Mouse (Mus musculus) retina, postnatal 7 days (tissue): ENCODE data around the gene Myl3.
A peak's percentile ranks its signal among the peaks of the same experiment; 100 is the strongest.

ENCODE experiments used
- DNase-seq: peaks from one replicate; pipeline ENCODE4 v3.0.0-alpha.2; 2012; ENCODE audit warnings: low read depth, low spot score

Myl3 gene

GRCm38 (mm10) chr9:110729841-110730240, 11.8 kb upstream of the Myl3 start:
- no peak for DNase-seq

- no peak for DNase-seq
These were observed 9.8 kb upstream of the Myl3 start for GRCm38 (mm10) chr9:110731859-110732258.

GRCm38 (mm10) chr9:110732623-110733022, 9.0 kb upstream of the Myl3 start:
- DNase-seq, result peak; percentile 47

DNA sequence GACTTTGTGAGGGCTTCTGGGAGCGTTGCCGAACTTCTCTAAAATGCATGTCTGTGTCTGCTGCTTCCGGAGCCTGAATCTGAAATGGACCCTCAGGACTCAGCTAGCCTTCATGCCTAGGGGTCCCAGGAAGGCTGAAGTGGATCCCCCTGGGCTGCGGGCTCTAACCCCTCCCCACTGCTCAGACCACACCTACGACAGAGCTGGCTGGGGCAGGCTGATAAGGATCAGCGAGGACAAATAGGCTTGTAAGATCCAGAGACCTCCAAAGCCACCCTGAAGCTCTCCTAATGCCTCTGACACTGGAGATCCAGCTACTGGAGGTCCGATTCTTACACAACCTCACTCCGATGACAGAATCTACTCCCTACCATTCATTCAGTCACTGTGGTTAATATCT, 8.6 kb upstream of the Myl3 start:
- no peak for DNase-seq

- DNase-seq, result no peak
These were observed 7.5 kb upstream of the Myl3 start for GRCm38 (mm10) chr9:110734154-110734553.

DNA sequence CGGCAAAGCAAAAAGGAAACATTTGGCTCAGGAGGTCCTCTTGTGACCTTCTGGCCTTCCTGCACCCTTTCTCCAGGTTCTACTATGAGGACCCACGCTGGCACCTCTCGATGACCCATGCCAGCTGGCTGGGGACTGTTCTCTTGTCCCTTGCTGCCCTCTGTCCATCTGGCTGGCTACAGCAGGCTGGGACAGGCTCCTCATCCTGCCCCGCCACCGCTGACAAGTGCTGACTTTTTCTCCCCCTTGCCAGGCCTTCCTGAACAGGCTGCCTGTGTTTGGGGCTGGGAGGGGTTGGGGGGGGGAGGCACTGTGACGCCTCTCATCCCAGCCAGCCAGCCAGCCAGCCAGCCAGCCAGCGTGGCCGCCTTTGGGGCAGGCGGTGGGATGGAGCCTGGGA, 5.3 kb upstream of the Myl3 start:
- DNase-seq, result no peak

DNA sequence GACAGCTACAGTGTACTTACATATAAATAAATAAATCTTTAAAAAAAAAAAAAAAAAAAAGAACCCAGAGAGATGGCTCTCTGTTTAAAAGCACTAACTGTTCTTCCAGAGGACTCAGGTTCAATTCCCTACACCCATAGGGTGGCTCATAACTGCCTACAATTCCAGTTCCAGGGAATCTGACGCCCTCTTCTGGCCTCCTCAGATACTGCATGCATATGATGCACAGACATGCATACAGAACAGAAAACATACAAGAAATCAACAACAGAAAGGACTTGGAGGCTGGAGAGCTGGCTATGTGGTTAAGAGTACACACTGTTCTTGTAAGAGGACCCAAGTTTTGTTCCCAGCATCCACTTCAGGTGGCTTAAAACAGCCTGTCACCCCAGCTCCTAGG, 3.6 kb upstream of the Myl3 start:
- DNase-seq, result no peak

- no peak for DNase-seq
These were observed 1.7 kb upstream of the Myl3 start for GRCm38 (mm10) chr9:110739961-110740360.

GRCm38 (mm10) chr9:110742295-110742950, 762 bp downstream of the Myl3 start:
- DNase-seq, result no peak

GRCm38 (mm10) chr9:110742951-110743455, 1.3 kb downstream of the Myl3 start:
- no peak for DNase-seq

- DNase-seq, result no peak
These were observed 2.0 kb downstream of the Myl3 start for GRCm38 (mm10) chr9:110743456-110744323.

GRCm38 (mm10) chr9:110745752-110746151, 4.1 kb downstream of the Myl3 start:
- no peak for DNase-seq

- DNase-seq, result no peak
These were observed 4.6 kb downstream of the Myl3 start for GRCm38 (mm10) chr9:110746238-110746637.

DNA sequence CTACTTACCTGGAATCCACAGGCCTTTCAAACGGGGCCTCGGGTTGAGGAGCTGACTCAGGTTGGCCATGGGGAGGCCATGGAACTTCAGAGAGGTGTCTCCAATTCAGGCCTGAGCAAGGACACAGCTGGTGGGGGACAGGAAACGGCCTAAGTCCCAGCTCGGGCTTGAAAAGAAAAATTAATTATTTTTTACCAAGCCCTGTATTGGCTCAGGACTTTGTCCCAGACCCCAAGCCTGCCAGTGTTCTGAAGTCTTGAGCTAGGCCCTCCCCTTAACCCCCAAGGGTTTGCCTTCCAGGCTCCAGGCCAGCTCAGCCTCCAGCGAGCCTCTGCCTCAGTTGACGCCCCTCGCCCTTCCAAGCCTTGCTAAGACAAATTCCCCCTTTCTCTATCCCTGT, 5.3 kb downstream of the Myl3 start, which contains the start of gene Pth1r:
TSS of gene Pth1r (minus strand) at position 185 of the 400 bp plus-strand sequence.
- no peak for DNase-seq

DNA sequence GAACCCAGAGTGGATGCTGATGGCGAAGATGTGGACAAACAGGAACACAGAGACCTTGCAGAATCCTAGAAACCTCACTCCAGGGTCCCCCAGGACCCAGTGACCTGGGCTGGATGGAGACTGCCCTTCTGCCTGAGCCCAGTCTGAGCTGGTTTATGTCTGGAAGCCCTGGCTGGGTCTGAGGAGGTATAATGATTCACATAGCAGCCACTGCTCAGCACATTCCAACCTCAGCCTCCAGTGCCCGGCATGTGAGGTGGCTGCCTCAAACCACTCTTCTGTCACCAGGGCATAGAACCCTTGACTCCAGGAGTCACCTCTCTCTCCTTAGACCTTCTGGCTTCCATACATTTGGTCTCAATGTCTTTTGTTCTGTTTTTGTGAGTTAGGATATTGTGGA, 6.8 kb downstream of the Myl3 start:
- no peak for DNase-seq

DNA sequence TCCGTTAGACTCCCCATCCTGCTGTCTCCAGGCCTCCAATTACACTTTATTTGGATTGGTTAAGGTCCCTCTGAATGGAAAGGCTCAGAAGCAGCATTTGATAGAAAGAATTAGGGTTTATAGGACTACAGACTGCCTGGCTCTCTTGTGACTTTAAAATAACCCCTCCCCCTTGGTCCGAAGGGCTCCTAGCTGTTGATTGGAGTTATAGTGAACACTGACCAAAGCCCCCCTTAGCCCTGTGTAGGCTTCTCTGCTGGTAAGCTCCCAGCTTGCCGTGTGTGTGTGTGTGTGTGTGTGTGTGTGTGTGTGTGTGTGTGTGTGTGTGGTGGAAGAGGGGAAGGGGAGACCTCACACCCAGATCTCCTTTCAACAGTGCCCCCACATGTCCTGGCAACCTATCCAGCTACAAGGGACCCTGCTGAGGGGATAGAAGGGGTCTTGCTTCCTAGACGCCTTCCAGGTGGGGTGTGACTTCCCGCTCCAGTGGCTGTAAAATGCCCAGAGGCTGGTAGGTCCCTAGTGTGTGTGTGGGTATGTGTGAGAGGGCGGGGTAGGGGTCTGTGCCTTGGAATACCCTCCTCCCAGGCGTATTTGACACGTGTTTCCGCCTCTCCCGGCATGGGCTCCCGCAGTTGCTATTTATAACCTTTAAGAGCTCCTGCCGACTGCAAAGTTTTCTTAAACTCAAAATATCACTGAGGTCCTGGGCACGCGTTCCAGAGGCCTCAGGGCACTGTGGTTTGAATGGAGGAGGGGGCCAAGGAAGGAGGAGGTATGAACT, 8.9 kb downstream of the Myl3 start:
- DNase-seq, result no peak

GRCm38 (mm10) chr9:110751412-110751811, 9.8 kb downstream of the Myl3 start:
- DNase-seq, result no peak

DNA sequence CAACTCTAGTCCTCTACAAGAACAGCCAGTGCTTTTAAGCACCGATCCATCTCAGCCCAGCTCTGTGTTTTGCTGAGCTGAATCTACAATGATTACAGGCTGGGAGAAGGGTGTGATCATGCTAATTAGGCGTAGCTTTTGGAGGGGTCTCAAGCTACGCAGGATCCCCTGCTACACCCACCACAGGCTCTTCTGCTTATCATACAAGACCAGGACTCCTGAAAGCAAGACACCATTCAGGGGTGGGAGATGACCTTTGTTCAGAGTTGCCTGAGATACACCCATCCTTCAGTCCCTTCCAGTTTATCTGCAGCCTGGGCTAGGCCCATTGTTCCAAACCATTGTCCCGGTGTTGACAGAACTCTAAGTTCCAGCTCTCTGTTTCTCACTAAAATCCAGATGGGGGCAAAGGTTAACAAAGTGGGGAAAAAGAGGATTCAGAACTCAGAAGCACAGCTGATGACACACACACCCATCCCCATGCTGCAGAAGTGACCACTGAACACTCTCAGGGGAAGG, 11.3 kb downstream of the Myl3 start:
- no peak for DNase-seq

DNA sequence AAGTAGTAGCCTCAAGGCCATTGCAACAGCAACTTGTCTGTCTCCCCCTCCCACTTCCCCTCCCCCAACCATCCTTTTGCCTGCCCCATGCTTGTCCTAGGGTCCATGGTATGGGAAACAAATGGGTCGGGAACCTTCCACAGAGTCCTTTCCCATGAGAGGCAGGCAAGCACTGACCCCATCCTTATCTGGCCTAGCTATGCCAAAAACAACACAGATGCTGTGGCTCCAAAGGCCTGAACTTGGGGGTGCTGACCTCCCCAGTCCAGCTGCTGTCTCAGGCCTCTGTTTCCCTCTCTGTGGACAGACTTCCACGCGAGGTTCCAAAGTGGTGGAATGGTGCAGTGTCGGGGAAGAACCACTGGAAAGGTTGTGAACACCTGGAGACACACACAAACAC, 12.1 kb downstream of the Myl3 start:
- no peak for DNase-seq

- DNase-seq, result no peak
These were observed 16.2 kb downstream of the Myl3 start for GRCm38 (mm10) chr9:110757816-110758215.

DNA sequence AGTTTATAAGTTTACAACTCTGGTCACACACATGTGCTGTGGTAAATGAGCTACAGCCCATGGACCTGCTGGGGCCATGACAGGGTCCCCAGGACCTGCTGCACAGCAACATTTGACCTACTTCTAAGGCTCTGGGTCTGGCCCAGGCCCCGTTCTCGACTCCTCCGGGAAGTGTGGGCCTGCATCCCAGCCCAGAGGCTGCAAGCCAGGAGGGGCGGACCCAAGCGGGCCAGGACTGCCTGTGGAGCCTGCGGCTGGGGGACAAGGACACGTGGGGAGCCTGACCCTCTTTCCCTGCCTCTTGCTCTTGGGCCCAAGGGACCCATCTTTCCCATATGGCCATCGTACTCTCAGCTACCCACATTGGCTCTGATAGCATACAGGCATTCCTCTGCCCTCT, 16.9 kb downstream of the Myl3 start:
- DNase-seq, result no peak

DNA sequence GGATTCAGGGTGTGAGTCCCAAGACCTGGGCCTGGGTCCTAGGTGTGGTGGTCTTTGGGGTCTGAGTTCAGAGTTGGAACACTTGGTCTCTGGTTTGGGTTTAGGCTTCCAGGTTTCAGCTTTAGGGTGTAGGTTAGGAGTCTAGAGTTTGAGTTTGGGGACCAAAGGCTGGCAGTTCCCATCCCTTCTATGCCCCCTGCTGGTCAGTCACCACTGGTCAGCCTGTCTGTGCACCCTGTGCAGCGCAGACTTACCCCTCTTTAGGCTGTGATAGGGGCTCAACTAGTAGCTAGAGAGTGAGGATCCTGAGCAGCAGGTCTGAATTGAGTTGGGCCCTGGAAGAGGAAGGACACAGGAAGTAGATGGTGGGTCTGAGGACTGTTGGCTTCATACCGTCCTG, 17.6 kb downstream of the Myl3 start:
- no peak for DNase-seq
